Mouse (Mus musculus) Patski (cell line): Measurements from ENCODE around the gene Fchsd2. TPM values are rescaled to one million over a fixed set of nuclear protein-coding genes. Genes with fewer than 3 reads are reported as not detected.
"Not testable (repeated sequence)": the region's sequence is repeated elsewhere in the genome, so short reads cannot be mapped to it uniquely, and the experiment has no call there.

Experiments used
- ATAC-seq: fragments of 100-300 bp; one replicate; pipeline ENCODE4 v1.8.0; 2021
- CTCF ChIA-PET: fragments of 350-600 bp; sonication (Branson Sonifier 250); formaldehyde crosslinking; loops from one replicate; lab custom pipeline; 2022; ENCODE audit warnings: inconsistent platforms; lab: Charles Lee
- POLR2A ChIA-PET: fragments of 350-600 bp; sonication (Branson Sonifier 250); formaldehyde crosslinking; loops from one replicate; lab custom pipeline; 2022; ENCODE audit warnings: antibody characterized with exemption, inconsistent platforms; lab: Charles Lee
- DNase-seq: peaks from one replicate; pipeline ENCODE4 v3.0.0-alpha.2; 2011; ENCODE audit warnings: low read depth, low spot score
- H3K27me3 ChIP-seq: fragments of 371-371 bp; one replicate; pipeline ENCODE4 v1.5.1; 2021
- CTCF ChIP-seq: fragments of 100-300 bp; IDR thresholded peaks from one replicate; pipeline ENCODE4 v1.5.1; 2021
- in situ Hi-C: fragments of 300-500 bp; cut with MboI; formaldehyde crosslinking; loops from 3 replicates; pipeline ENCODE4 v1.11.1; 2018; ENCODE audit warnings: low pct_unique_long_range_greater_than_20kb, mixed read lengths
- polyA plus RNA-seq: library from polyadenylated mRNA; unstranded; gene quantifications from one replicate; pipeline ENCODE4 v1.2.3, GENCODE M21; 2021

Gene Fchsd2
- polyA plus RNA-seq, 1 experiment from 2014 or later, result 14.0 TPM

GRCm38 (mm10) chr7:101133591-101133990 is 40.9 kb downstream of the Fchsd2 start:
- ChIA-PET CTCF (interaction anchor here (0.9 kb wide), 1 partner anchor 10 kb away, joined by 3 read pairs; no protein-coding TSS in a partner anchor), POLR2A (interaction anchor here (1.0 kb wide), 1 partner anchor 9 kb away, joined by 3 read pairs; no protein-coding TSS in a partner anchor)
- in situ Hi-C loops, result no loop called here
- no peak for ATAC-seq
- TF ChIP-seq CTCF, result no peak
- no peaks in the 10 kb centered on the region for H3K27me3 ChIP-seq
- DNase-seq, result no peak

DNA sequence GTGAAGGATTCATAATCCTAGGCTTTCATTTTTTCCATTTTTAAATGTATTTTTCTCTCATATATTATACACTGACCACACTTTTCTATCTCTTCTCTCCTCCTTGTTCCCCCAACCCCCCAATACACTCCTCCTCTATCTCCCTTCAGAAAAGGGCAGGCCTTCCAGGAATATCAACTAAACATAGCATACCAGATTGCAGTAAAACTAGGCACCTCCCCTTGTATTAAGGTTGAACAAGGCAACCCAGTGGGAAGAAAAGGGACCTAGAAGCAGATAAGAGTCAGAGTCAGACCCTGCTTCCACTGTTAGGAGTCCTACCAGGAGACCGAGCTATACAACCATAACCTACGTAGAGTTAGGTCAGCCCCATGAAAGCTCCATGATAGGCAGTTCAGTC is 41.5 kb downstream of the Fchsd2 start:
- ATAC-seq, result no peak
- H3K27me3 ChIP-seq, result no peaks in the 10 kb centered on the region
- in situ Hi-C loops, result no loop called here
- no peak for TF ChIP-seq CTCF
- ChIA-PET POLR2A (interaction anchor here (1.0 kb wide), 1 partner anchor 9 kb away, joined by 3 read pairs; no protein-coding TSS in a partner anchor), CTCF (interaction anchor here (0.9 to 1.9 kb wide), 3 partner anchors 10 to 21 kb away, joined by 3 to 5 read pairs (median 4); no protein-coding TSS in a partner anchor)
- no peak for DNase-seq

DNA sequence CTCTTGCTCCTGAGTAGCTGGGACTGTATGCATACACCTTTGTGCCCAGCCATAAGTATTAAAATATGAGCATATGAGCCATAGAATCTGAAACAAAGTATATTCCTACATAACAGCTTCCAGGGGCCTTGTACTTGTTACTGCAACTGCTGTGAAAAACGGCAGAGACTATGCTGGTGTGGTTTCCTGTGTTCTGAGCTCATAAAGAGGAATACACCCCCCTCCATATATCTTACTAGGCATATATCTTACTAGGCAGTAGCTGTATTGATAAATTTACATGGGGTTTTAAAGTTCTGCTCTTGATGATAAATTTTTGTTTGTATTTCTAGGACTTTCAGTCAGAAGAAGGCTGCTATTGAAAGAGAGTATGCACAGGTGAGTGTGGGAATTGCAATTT is 46.2 kb downstream of the Fchsd2 start:
- CTCF ChIA-PET, result no interaction called here
- in situ Hi-C loops, result no loop called here
- no peak for DNase-seq
- H3K27me3 ChIP-seq, result no peaks in the 10 kb centered on the region
- no peak for ATAC-seq
- no peak for TF ChIP-seq CTCF
- POLR2A ChIA-PET, result no interaction called here

DNA sequence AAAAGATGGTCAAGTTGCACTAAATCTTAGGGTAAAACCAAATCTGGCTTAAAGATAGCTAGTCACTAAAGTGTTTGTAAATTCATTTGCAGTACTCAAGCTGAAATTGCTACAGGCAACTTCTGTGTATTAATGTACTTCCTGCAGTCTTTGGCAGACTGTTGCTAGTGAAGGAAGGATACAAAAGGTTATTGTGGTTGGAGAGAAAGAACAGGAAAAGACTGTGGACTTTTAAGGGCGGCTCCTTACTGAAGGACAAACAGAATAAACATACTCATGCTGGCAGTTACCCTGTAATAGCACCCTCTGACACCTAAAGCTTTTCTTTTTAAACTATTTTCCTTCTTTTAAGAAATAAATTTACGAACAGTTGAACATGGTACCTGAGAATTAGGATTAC is 50.2 kb downstream of the Fchsd2 start:
- DNase-seq (no peak), ATAC-seq (no peak)
- CTCF ChIA-PET, result no interaction called here
- in situ Hi-C loops, result no loop called here
- TF ChIP-seq CTCF, result no peak
- POLR2A ChIA-PET, result interaction anchor here (1.0 kb wide), 1 partner anchor 9 kb away, joined by 3 read pairs; no protein-coding TSS in a partner anchor
- no peaks in the 10 kb centered on the region for H3K27me3 ChIP-seq

DNA sequence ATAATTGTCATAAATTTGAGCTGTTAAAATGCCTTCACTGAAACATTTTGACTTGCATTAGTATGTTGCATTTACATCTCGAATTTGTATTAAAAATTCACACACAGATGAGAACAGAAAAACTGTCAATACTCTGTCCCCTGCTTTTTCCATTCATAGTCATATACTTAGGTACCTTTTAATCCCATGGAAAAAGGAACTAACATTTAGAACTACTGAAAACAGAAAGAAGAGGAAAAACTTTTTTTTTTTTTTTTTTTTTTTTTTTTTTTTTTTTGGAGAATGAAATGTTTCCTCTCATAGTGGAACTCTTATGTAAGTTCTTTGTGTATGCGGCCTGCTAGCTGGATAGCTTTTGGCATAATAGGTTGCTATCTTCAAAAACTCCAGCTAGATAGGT is 51.6 kb downstream of the Fchsd2 start:
- ATAC-seq (no peak), DNase-seq (no peak)
- in situ Hi-C loops, result no loop called here
- POLR2A ChIA-PET, result interaction anchor here (0.6 to 0.7 kb wide), 2 partner anchors 47 to 262 kb away, joined by 3 to 7 read pairs; no protein-coding TSS in a partner anchor
- CTCF ChIA-PET, result interaction anchor here (1.0 to 1.4 kb wide), 2 partner anchors 10 to 26 kb away, joined by 3 read pairs; no protein-coding TSS in a partner anchor
- no peaks in the 10 kb centered on the region for H3K27me3 ChIP-seq
- no peak for TF ChIP-seq CTCF

GRCm38 (mm10) chr7:101149039-101149438 is 56.4 kb downstream of the Fchsd2 start:
- ChIA-PET CTCF (interaction anchor here (1.6 kb wide), 1 partner anchor 11 kb away, joined by 7 read pairs; no protein-coding TSS in a partner anchor), POLR2A (no interaction called here)
- in situ Hi-C loops, result no loop called here
- TF ChIP-seq CTCF, result no peak
- no peak for DNase-seq
- no peak for ATAC-seq
- H3K27me3 ChIP-seq, result no peaks in the 10 kb centered on the region

DNA sequence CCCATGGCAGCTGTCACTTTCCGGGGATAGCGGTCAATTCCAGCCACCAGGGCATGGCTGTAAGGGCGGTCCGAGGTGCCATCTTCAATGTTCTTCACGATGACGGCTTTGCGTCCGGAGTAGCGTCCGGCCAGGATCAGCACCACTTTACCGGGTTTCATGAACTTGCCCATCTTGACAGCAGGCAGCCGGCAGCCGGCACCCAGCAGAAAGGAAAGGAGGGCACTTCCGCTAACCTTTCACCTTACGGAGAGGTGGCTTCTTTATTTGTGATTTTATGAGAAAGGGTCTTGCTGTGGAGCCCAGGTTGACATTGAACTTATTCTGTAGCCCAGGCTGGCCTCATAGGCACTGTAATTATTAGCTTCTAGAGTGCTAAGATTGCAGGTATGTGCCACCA is 62.2 kb downstream of the Fchsd2 start:
- H3K27me3 ChIP-seq, ATAC-seq, DNase-seq, POLR2A ChIA-PET, in situ Hi-C loops: not testable (repeated sequence)
- CTCF ChIA-PET, result interaction anchor here (1.6 to 2.0 kb wide), 2 partner anchors 11 to 20 kb away, joined by 4 to 5 read pairs; no protein-coding TSS in a partner anchor

DNA sequence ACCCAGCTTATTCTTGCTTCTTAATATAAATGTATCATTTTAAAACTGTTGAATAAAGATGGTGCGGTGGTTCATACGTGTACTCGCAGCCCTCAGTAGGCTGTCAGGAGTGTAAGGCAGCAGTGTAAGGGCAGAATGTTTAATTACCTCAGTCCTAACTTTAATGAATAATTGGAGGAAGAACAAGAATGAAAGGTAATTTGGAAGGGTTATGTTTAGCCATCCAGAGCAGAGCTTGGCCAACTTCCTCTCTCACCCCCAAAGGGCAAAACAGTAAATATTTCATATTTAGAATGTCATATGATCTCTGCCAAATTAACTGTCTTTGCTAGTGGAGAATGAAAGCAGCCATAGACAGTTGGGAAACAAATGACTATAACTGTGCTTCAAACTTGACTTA is 62.6 kb downstream of the Fchsd2 start:
- ChIA-PET POLR2A (no interaction called here), CTCF (interaction anchor here (0.7 to 2.0 kb wide), 3 partner anchors 11 to 21 kb away, joined by 3 to 5 read pairs (median 4); no protein-coding TSS in a partner anchor)
- in situ Hi-C loops, result no loop called here
- no peak for TF ChIP-seq CTCF
- no peak for ATAC-seq
- no peak for DNase-seq
- H3K27me3 ChIP-seq, result no peaks in the 10 kb centered on the region

DNA sequence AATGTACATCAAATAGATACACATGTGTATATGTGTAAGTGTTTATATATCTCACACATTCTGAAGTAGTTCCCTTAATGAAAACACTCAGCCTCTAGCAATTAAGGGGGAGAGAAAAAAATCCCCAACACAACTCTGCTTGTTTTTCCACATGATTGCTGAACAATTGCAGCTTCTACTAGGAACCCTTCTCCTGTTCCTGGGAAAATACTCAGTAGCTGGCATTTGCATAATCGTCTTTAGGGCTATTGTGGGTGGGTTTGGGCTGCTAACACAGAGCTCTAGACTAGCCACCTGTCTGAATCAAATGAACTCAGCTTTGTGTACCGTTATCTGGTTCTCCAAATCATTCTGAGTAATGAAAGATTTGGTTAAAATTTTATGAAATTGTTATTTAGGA is 67.6 kb downstream of the Fchsd2 start:
- in situ Hi-C loops, result no loop called here
- CTCF ChIA-PET, result interaction anchor here (2.2 kb wide), 1 partner anchor 11 kb away, joined by 7 read pairs; no protein-coding TSS in a partner anchor
- no peak for DNase-seq
- no peak for TF ChIP-seq CTCF
- POLR2A ChIA-PET, result no interaction called here
- no peak for ATAC-seq
- H3K27me3 ChIP-seq, result no peaks in the 10 kb centered on the region

GRCm38 (mm10) chr7:101162781-101163180 is 70.1 kb downstream of the Fchsd2 start:
- ChIA-PET CTCF (no interaction called here), POLR2A (no interaction called here)
- in situ Hi-C loops, result no loop called here
- DNase-seq (no peak), ATAC-seq (no peak)
- H3K27me3 ChIP-seq, result no peaks in the 10 kb centered on the region
- no peak for TF ChIP-seq CTCF

DNA sequence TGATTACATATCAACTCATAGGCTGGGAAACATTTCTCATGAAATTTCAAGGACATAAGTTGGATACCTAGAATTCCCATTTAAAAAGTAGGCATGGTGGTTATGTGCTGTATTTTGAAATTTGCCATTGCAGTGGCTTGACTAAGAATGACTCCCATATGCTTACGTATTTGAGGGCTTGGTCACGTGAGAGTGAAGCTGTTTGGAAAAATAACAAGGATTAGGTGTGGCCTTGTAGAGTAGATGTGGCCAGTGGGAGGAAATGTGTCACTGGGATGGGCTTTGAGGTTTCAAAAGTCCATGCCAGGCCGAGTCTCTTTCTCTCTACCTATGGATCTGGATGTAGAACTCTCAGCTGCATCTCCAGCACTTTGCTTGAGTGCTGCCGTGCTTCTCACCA is 71.2 kb downstream of the Fchsd2 start:
- ChIA-PET POLR2A (no interaction called here), CTCF (interaction anchor here (1.1 kb wide), 1 partner anchor 42 kb away, joined by 3 read pairs; no protein-coding TSS in a partner anchor)
- ATAC-seq (no peak), DNase-seq (no peak)
- TF ChIP-seq CTCF, result no peak
- in situ Hi-C loops, result no loop called here
- H3K27me3 ChIP-seq, result no peaks in the 10 kb centered on the region
